Mouse (Mus musculus): Measurements from ENCODE around the gene Avp.

- TF ChIP-seq CTCF (IDR thresholded peaks at IDR 0.05; ENCODE audit: extremely low read depth, insufficient read depth, low read length) (no peak), POLR2A (IDR thresholded peaks at IDR 0.05; ENCODE audit: extremely low read depth, insufficient read depth, low read length) (no peak)
Observed at GRCm38 (mm10) chr2:130574960-130575359, 7.4 kb downstream of the Avp start.
